Mouse (Mus musculus) C2C12 (cell line): ENCODE data around the gene D430019H16Rik. TPM values are rescaled to one million over a fixed set of nuclear protein-coding genes. Genes with fewer than 3 reads are reported as not detected.

ENCODE experiments used
- H3K27me3 ChIP-seq: one replicate; pipeline ENCODE4 v1.6.1; 2011; ENCODE audit not compliant: control insufficient read depth, insufficient read depth, insufficient read length
- H3K36me3 ChIP-seq: one replicate; pipeline ENCODE4 v1.6.1; 2011; ENCODE audit not compliant: control insufficient read depth, insufficient read depth
- H3K4me3 ChIP-seq: one replicate; pipeline ENCODE4 v1.5.1; 2011; ENCODE audit warnings: mild to moderate bottlenecking, control low read depth; ENCODE audit not compliant: poor library complexity, insufficient read depth, severe bottlenecking
- H3K79me2 ChIP-seq: one replicate; pipeline ENCODE4 v1.6.1; 2011; ENCODE audit not compliant: control insufficient read depth, insufficient read depth
- H3K79me3 ChIP-seq: one replicate; pipeline ENCODE4 v1.6.1; 2011; ENCODE audit warnings: low read depth, control low read depth
- H3ac ChIP-seq: one replicate; pipeline ENCODE3; 2011; ENCODE audit warnings: low read depth; ENCODE audit not compliant: control insufficient read depth, insufficient read length
- CEBPB ChIP-seq: IDR thresholded peaks from one replicate; pipeline ENCODE4 v1.6.1; 2011; ENCODE audit warnings: low read depth, mild to moderate bottlenecking, control low read depth, moderate library complexity
- CTCF ChIP-seq: IDR thresholded peaks from one replicate; pipeline ENCODE4 v1.5.1; 2011; ENCODE audit not compliant: control insufficient read depth, insufficient read depth, insufficient read length
- FOSL1 ChIP-seq: IDR thresholded peaks from one replicate; pipeline ENCODE4 v1.8.0; 2011; ENCODE audit warnings: mild to moderate bottlenecking, low read length; ENCODE audit not compliant: poor library complexity, insufficient read depth, severe bottlenecking
- MAX ChIP-seq: IDR thresholded peaks from one replicate; pipeline ENCODE4 v1.6.1; 2011; ENCODE audit warnings: mild to moderate bottlenecking, control low read depth
- MYOD1 ChIP-seq: IDR thresholded peaks from one replicate; pipeline ENCODE4 v1.6.1; 2011; ENCODE audit warnings: low read depth; ENCODE audit not compliant: control insufficient read depth, insufficient read length
- MYOG ChIP-seq: IDR thresholded peaks from one replicate; pipeline ENCODE4 v1.6.1; 2011; ENCODE audit not compliant: control insufficient read depth, insufficient read length; ENCODE audit errors: extremely low read depth
- USF1 ChIP-seq: IDR thresholded peaks from one replicate; pipeline ENCODE4 v1.6.1; 2011; ENCODE audit warnings: low read depth, mild to moderate bottlenecking, control low read depth, moderate library complexity
- polyA plus RNA-seq: library from polyadenylated mRNA; unstranded; fragments of >200 nt; fragmentation: generic; extraction: Trizol; gene quantifications from one replicate; pipeline ENCODE4 v1.2.1, GENCODE M21; 2012; ENCODE audit warnings: missing spikeins

The D430019H16Rik gene
- polyA plus RNA-seq, 1 experiment: not detected

GRCm38 (mm10) chr12:105490794-105491193 lies 37.1 kb downstream of the D430019H16Rik start:
- no peaks in the 10 kb centered on the region for H3K79me3 ChIP-seq
- no peak overlapping the region for H3K4me3 ChIP-seq
- H3ac ChIP-seq: no peak overlapping the region
- TF ChIP-seq MYOD1: no peak
- TF ChIP-seq MAX: no peak
- TF ChIP-seq MYOG: no peak
- TF ChIP-seq CTCF: no peak
- TF ChIP-seq FOSL1: no peak
- no peak for TF ChIP-seq USF1
- no peak for TF ChIP-seq CEBPB
- no peaks in the 10 kb centered on the region for H3K36me3 ChIP-seq
- peaks cover 10% of the 10 kb centered on the region for H3K27me3 ChIP-seq
- no peaks in the 10 kb centered on the region for H3K79me2 ChIP-seq

- H3ac ChIP-seq: no peak overlapping the region
- peaks cover 3% of the 10 kb centered on the region for H3K27me3 ChIP-seq
- H3K79me2 ChIP-seq: no peaks in the 10 kb centered on the region
- TF ChIP-seq MYOD1: no peak
- TF ChIP-seq CEBPB: no peak
- no peak for TF ChIP-seq MYOG
- TF ChIP-seq FOSL1: no peak
- no peak for TF ChIP-seq USF1
- no peak for TF ChIP-seq CTCF
- TF ChIP-seq MAX: no peak
- no peaks in the 10 kb centered on the region for H3K36me3 ChIP-seq
- no peak overlapping the region for H3K4me3 ChIP-seq
- no peaks in the 10 kb centered on the region for H3K79me3 ChIP-seq
These were observed 41.1 kb downstream of the D430019H16Rik start for GRCm38 (mm10) chr12:105494796-105495195.

GRCm38 (mm10) chr12:105497894-105498293 lies 44.2 kb downstream of the D430019H16Rik start:
- TF ChIP-seq CTCF (peak; percentile 82), CEBPB (no peak), MAX (no peak), FOSL1 (no peak)

GRCm38 (mm10) chr12:105498423-105498822 lies 44.8 kb downstream of the D430019H16Rik start:
- no peak overlapping the region for H3K4me3 ChIP-seq
- TF ChIP-seq MYOG: no peak
- TF ChIP-seq MYOD1: peak; percentile 32
- H3ac ChIP-seq: no peak overlapping the region
- no peaks in the 10 kb centered on the region for H3K79me2 ChIP-seq
- no peaks in the 10 kb centered on the region for H3K79me3 ChIP-seq
- H3K36me3 ChIP-seq: no peaks in the 10 kb centered on the region
- H3K27me3 ChIP-seq: peaks cover 3% of the 10 kb centered on the region

More at GRCm38 (mm10) chr12:105497894-105498293, 44.2 kb downstream of the D430019H16Rik start:
- H3K79me2 ChIP-seq: no peaks in the 10 kb centered on the region
- no peaks in the 10 kb centered on the region for H3K79me3 ChIP-seq
- no peak overlapping the region for H3K4me3 ChIP-seq
- peaks cover 3% of the 10 kb centered on the region for H3K27me3 ChIP-seq
- H3ac ChIP-seq: no peak overlapping the region
- H3K36me3 ChIP-seq: no peaks in the 10 kb centered on the region

- TF ChIP-seq CEBPB (peak; percentile 81), MYOD1 (peak; percentile 60), CTCF (no peak), MYOG (no peak), USF1 (no peak), FOSL1 (no peak), MAX (no peak)
- Histone ChIP-seq H3K79me2 (no peaks in the 10 kb centered on the region), H3K4me3 (no peak overlapping the region)
These were observed 45.2 kb downstream of the D430019H16Rik start for GRCm38 (mm10) chr12:105498842-105499241.

GRCm38 (mm10) chr12:105500940-105501339 lies 47.3 kb downstream of the D430019H16Rik start:
- Histone ChIP-seq H3K79me2 (no peaks in the 10 kb centered on the region), H3K36me3 (no peaks in the 10 kb centered on the region), H3K4me3 (no peak overlapping the region), H3K27me3 (no peaks in the 10 kb centered on the region), H3ac (no peak overlapping the region), H3K79me3 (no peaks in the 10 kb centered on the region)
- TF ChIP-seq USF1 (no peak), CEBPB (no peak), MYOD1 (no peak), MAX (no peak), MYOG (no peak), FOSL1 (no peak), CTCF (no peak)

More at GRCm38 (mm10) chr12:105498842-105499241, 45.2 kb downstream of the D430019H16Rik start:
- Histone ChIP-seq H3K27me3 (no peaks in the 10 kb centered on the region), H3K79me3 (no peaks in the 10 kb centered on the region), H3ac (no peak overlapping the region), H3K36me3 (no peaks in the 10 kb centered on the region)
